Comparison of ENCODE assay signal across 8 mouse cellular contexts in genomic region chrX:52987905-52988783, GRCm38 (mm10). TPM values are rescaled to one million over a fixed set of nuclear protein-coding genes. Genes with fewer than 3 reads are reported as not detected.
DNase-seq lines count a peak whose midpoint lies in the region; ATAC-seq and TF ChIP-seq lines count a peak whose summit lies in the region.

Gene Hprt (plus strand): TSS chrX:52988137.

- H3K4me3 ChIP-seq in MEL (ENCODE audit: control insufficient read depth in 1 of 2, insufficient read depth in 1 of 2, low read depth in 2 of 2, low read length in 2 of 2): peak within 1 kb of the TSS; percentile 88 to 94
- peak within 1 kb of the TSS; percentile 70 for H3K4me3 ChIP-seq in forebrain, embryonic 15.5 days
- peak within 1 kb of the TSS; percentile 87 for H3K4me3 ChIP-seq in lung, adult 2 months (replicated peaks; ENCODE audit: extremely low read depth, low read depth, low read length)
- peak within 1 kb of the TSS; percentile 60 for H3K4me3 ChIP-seq in neural tube, embryonic 15.5 days (replicated peaks)

- peak; percentile 26 to 43; a peak in 3 of 4 replicates for TF ChIP-seq EP300 in MEL (IDR thresholded peaks at IDR 0.05; ENCODE audit: low read depth in 1 of 2, low read length in 2 of 2)

- peak within 1 kb of the TSS; percentile 95 for H3K9ac ChIP-seq in MEL (ENCODE audit: control insufficient read depth, low read depth, low read length, poor library complexity, severe bottlenecking)
- H3K9ac ChIP-seq in forebrain, embryonic 15.5 days (replicated peaks): peak within 1 kb of the TSS; percentile 72
- peak within 1 kb of the TSS; percentile 67 for H3K9ac ChIP-seq in neural tube, embryonic 15.5 days (replicated peaks)

- peak; percentile 62 to 92; a peak in 3 of 4 replicates for TF ChIP-seq POLR2A in MEL (IDR thresholded peaks at IDR 0.05; ENCODE audit: control insufficient read depth in 1 of 2, insufficient read depth in 1 of 2, low read depth in 1 of 2, low read length in 2 of 2, poor library complexity in 1 of 2)
- TF ChIP-seq POLR2A in lung, adult 2 months (IDR thresholded peaks at IDR 0.05; ENCODE audit: borderline replicate concordance, extremely low read depth, low read depth, low read length): peak; percentile 89; the same call in 1 of the 2 replicates

- no peaks in the 10 kb centered on the region for H3K27me3 ChIP-seq in MEL (ENCODE audit: control insufficient read depth in 1 of 2, insufficient read depth in 2 of 2, low read length in 2 of 2)
- H3K27me3 ChIP-seq in forebrain, embryonic 15.5 days: no peaks in the 10 kb centered on the region
- no peaks in the 10 kb centered on the region for H3K27me3 ChIP-seq in neural tube, embryonic 15.5 days (replicated peaks)

- TF ChIP-seq CTCF in MEL (IDR thresholded peaks at IDR 0.05 in 2 of 3, conservative IDR thresholded peaks at IDR 0.05 in 1 of 3; ENCODE audit: control insufficient read depth in 1 of 3, insufficient read depth in 1 of 3, low read depth in 2 of 3, low read length in 3 of 3, poor library complexity in 1 of 3, severe bottlenecking in 1 of 3): no peak
- TF ChIP-seq CTCF in lung, adult 2 months (IDR thresholded peaks at IDR 0.05; ENCODE audit: insufficient read depth, low read length): no peak

- H3K4me1 ChIP-seq in MEL (ENCODE audit: control insufficient read depth in 1 of 2, insufficient read depth in 2 of 2, low read length in 2 of 2): peaks cover 0 to 3% of the 10 kb centered on the region in 2 experiments; a peak in 1 of 4 replicates
- peaks cover 6% of the 10 kb centered on the region; the same call in 1 of the 2 replicates for H3K4me1 ChIP-seq in forebrain, embryonic 15.5 days
- peaks cover 3% of the 10 kb centered on the region for H3K4me1 ChIP-seq in lung, adult 2 months (ENCODE audit: control insufficient read depth, insufficient read depth, low read length)
- peaks cover 9% of the 10 kb centered on the region for H3K4me1 ChIP-seq in neural tube, embryonic 15.5 days

- intact Hi-C loops in heart, postnatal 14 days (cut with DNase I): no loop called here

- ATAC-seq in forebrain, embryonic 15.5 days (replicated peaks): peak; percentile 99
- ATAC-seq in neural tube, embryonic 15.5 days (ENCODE audit: low FRiP score): peak; percentile 97

- peak within 1 kb of the TSS; percentile 45 for H3K4me2 ChIP-seq in forebrain, embryonic 15.5 days (replicated peaks)
- peak within 1 kb of the TSS; percentile 55 for H3K4me2 ChIP-seq in neural tube, embryonic 15.5 days

- peaks cover 0 to 24% of the 10 kb centered on the region in 2 experiments; a peak in 3 of 4 replicates for H3K36me3 ChIP-seq in MEL (ENCODE audit: control insufficient read depth in 1 of 2, insufficient read depth in 2 of 2, low read length in 2 of 2)
- no peaks in the 10 kb centered on the region for H3K36me3 ChIP-seq in forebrain, embryonic 15.5 days
- H3K36me3 ChIP-seq in neural tube, embryonic 15.5 days: no peaks in the 10 kb centered on the region

- H3K27ac ChIP-seq in MEL (ENCODE audit: control insufficient read depth, low read depth, low read length): peak within 1 kb of the TSS; percentile 80
- peak within 1 kb of the TSS; percentile 91 for H3K27ac ChIP-seq in forebrain, embryonic 15.5 days (replicated peaks)
- peak within 1 kb of the TSS; percentile 91 for H3K27ac ChIP-seq in neural tube, embryonic 15.5 days (replicated peaks)

- no peak for TF ChIP-seq RAD21 in MEL (IDR thresholded peaks at IDR 0.05; ENCODE audit: low read depth, low read length)

- 23% methylated on average over 69 of the region's 72 CpGs for WGBS in forebrain, embryonic 15.5 days
- 20% methylated on average over 72 of the region's 72 CpGs for WGBS in lung, adult 2 months
- 19% methylated on average over 61 of the region's 72 CpGs for WGBS in neural tube, embryonic 15.5 days

- H3K79me2 ChIP-seq in MEL (ENCODE audit: control insufficient read depth, insufficient read depth, low read length, poor library complexity): peaks cover 34% of the 10 kb centered on the region

- H3K9me3 ChIP-seq in MEL (replicated peaks; ENCODE audit: insufficient read depth, low read length): no peaks in the 10 kb centered on the region
- no peaks in the 10 kb centered on the region for H3K9me3 ChIP-seq in forebrain, embryonic 15.5 days
- H3K9me3 ChIP-seq in neural tube, embryonic 15.5 days (replicated peaks): no peaks in the 10 kb centered on the region

- peak; percentile 90 for DNase-seq in MEL (ENCODE audit: low read depth, low spot score)
- DNase-seq in cerebellum, adult 11-12 months: peak; percentile 86
- DNase-seq in heart, postnatal 14 days: peak; percentile 89 to 90
- peak; percentile 74 to 87 for DNase-seq in layer of hippocampus, adult 18-20 months (ENCODE audit: low spot score in 2 of 2)
- DNase-seq in lung, adult 2 months: peak; percentile 82
- peak; percentile 89 for DNase-seq in testis, postnatal 10 days (ENCODE audit: low spot score)

TF ChIP-seq in MEL, 35 proteins besides CTCF, POLR2A, EP300 and RAD21:
- TF ChIP-seq MAFK (IDR thresholded peaks at IDR 0.05; ENCODE audit: borderline replicate concordance, low read depth, low read length) (no peak), ZMIZ1 (IDR thresholded peaks at IDR 0.05; ENCODE audit: low read depth, low read length) (peak; percentile 89), BHLHE40 (IDR thresholded peaks at IDR 0.05; ENCODE audit: borderline replicate concordance, low read depth, low read length) (no peak), HCFC1 (IDR thresholded peaks at IDR 0.05; ENCODE audit: low read depth, low read length) (0 out of 2 replicates have a peak, but pooled peaks have one; percentile 35), ZNF384 (IDR thresholded peaks at IDR 0.05; ENCODE audit: low read depth, low read length) (no peak), MAX (IDR thresholded peaks at IDR 0.05; ENCODE audit: low read length) (peak; percentile 32; the same call in 1 of the 2 replicates), TBP (IDR thresholded peaks at IDR 0.05; ENCODE audit: low read depth, low read length) (peak; percentile 65; the same call in 1 of the 2 replicates), USF2 (IDR thresholded peaks at IDR 0.05; ENCODE audit: borderline replicate concordance in 1 of 2, insufficient read depth in 1 of 2, low read depth in 1 of 2, low read length in 2 of 2) (no peak), RCOR1 (IDR thresholded peaks at IDR 0.05; ENCODE audit: low read depth, low read length) (no peak), USF1 (IDR thresholded peaks at IDR 0.05; ENCODE audit: low read depth, low read length) (no peak), MYB (IDR thresholded peaks at IDR 0.05; ENCODE audit: low read depth, low read length) (no peak), ZC3H11A (IDR thresholded peaks at IDR 0.05; ENCODE audit: low read depth, low read length) (no peak), SIN3A (IDR thresholded peaks at IDR 0.05; ENCODE audit: low read length) (peak; percentile 42; the same call in 1 of the 2 replicates), TCF12 (IDR thresholded peaks at IDR 0.05; ENCODE audit: low read depth, low read length) (no peak), TAL1 (IDR thresholded peaks at IDR 0.05; ENCODE audit: low read length) (no peak), GATA1 (IDR thresholded peaks at IDR 0.05; ENCODE audit: low read depth, low read length) (peak; percentile 77), ELF1 (IDR thresholded peaks at IDR 0.05; ENCODE audit: low read depth, low read length) (no peak), POLR2AphosphoS2 (IDR thresholded peaks at IDR 0.05; ENCODE audit: low read length) (peak; percentile 63; the same call in 1 of the 2 replicates), MXI1 (IDR thresholded peaks at IDR 0.05; ENCODE audit: low read depth, low read length) (peak; percentile 30; the same call in 1 of the 2 replicates), NRF1 (IDR thresholded peaks at IDR 0.05; ENCODE audit: insufficient read depth, low read depth, low read length, poor library complexity, severe bottlenecking) (peak; percentile 55), E2F4 (IDR thresholded peaks at IDR 0.05; ENCODE audit: borderline replicate concordance, low read depth, low read length) (peak; percentile 83; the same call in 1 of the 2 replicates), UBTF (IDR thresholded peaks at IDR 0.05; ENCODE audit: borderline replicate concordance, insufficient read depth, low read depth, low read length) (no peak), ZKSCAN1 (IDR thresholded peaks at IDR 0.05; ENCODE audit: low read depth, low read length) (no peak), KAT2A (conservative IDR thresholded peaks at IDR 0.05; ENCODE audit: low read depth, low read length) (no peak), MEF2A (IDR thresholded peaks at IDR 0.05; ENCODE audit: extremely low read depth, insufficient replicate concordance, low read depth, low read length, poor library complexity, severe bottlenecking) (no peak), NELFE (IDR thresholded peaks at IDR 0.05; ENCODE audit: low read depth, low read length) (peak; percentile 80), ETS1 (IDR thresholded peaks at IDR 0.05; ENCODE audit: low read depth, low read length) (no peak)

RNA-seq across cellular contexts. Expression of gene Hprt, which starts in this region (rescaled TPM):
- 117 and 145 TPM in 2 replicates for total RNA-seq in MEL (2012; rRNA removed)
- 100 to 1,000 TPM in 1 of 2 experiments, not detected in 1; 113 TPM for polyA plus RNA-seq in MEL (2012; ENCODE audit: insufficient read depth in 1 of 2, insufficient read length in 2 of 2, low read depth in 1 of 2, low replicate concordance in 2 of 2, missing spikeins in 1 of 2)
- 85.4 and 86.5 TPM in 2 replicates for polyA plus RNA-seq in forebrain, embryonic 15.5 days (2015; fragmentation: Nextera tagmentation; extraction: Ambion mirVana)
- 10 to 100 TPM; 56.9 to 74.6 TPM for total RNA-seq in heart, postnatal 14 days (2021)
- total RNA-seq in layer of hippocampus, adult 18-20 months (2021): 100 to 1,000 TPM; 125 to 154 TPM
- polyA plus RNA-seq in lung, adult 2 months (2012; rRNA removed): 8.7 and 19.7 TPM in 2 replicates
- 166 and 192 TPM in 2 replicates for polyA plus RNA-seq in neural tube, embryonic 15.5 days (2015; fragmentation: Nextera tagmentation; extraction: Ambion mirVana)

Comparison
In these comparisons a context has a peak if more than half of its experiments do, and no peak if none do; other contexts are left out.
1. Peak in every context shown above with its lines: DNase-seq, ATAC-seq, H3K4me3 ChIP-seq and H3K27ac ChIP-seq.